Mouse (Mus musculus) embryo, embryonic 10.5 days (tissue): ENCODE data around the gene Fam53b.

Experiments
- DNase-seq: peaks from one replicate; pipeline ENCODE4 v3.0.0-alpha.2; 2015; ENCODE audit warnings: low spot score

The Fam53b gene

DNA sequence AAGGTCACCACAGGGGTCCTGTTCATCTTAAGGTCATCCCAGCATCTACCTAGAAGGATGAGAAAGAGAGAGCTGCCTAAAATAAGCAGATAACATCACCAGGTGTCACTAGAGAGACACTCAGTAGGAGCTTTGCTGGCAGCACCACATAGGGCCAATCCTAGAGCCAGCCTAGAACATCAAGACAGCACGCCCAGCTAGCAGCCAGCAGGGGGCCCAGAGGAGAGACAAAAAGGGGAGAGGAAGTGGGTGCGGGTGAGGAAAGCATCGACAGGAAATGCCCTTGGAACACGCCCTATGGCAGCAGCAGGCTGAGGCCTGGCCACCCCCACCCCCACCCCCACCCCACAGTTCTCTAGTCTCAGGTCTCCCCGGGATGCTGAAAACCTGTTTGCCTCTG, 78.5 kb downstream of the Fam53b start:
- DNase-seq: peak; percentile 50

DNA sequence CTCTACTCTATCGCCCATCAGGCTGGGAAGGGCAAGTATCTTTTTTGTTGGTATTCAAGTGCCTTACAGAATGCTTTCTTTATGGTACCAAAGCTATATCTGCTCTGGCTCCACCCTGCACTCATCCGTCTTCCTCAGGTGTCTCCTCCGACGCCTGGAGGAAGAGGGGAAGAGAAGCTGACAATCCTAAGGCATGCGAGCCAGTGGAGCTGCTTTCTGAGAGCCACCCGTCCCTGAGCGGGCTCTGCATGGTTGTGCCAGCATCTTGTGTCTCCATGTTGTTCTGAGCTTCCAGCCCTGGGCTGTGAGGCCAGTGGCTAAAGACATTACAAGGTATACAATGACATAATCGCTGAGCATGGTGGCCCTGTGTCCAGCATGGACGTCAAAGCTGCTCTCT, 79.5 kb downstream of the Fam53b start:
- no peak for DNase-seq

DNA sequence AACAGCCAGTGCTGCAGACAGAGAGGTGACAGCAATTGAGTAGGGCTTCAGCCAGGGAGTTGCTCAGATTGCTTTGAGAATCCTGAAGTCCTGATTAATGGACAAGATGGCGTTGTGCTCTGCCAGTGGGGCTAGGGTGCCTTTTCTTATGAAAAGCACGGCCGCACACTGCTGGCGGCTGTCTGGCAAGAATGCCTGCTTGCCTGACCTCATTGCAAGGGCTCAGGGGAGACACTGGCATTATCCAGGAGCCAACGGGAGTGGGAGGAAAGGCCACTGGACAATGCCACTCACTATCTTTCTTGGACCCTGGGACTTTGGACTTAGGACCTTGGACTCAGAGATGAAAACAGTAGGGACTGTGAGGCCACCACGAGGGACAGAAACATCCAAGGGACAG, 80.2 kb downstream of the Fam53b start:
- DNase-seq: no peak

DNA sequence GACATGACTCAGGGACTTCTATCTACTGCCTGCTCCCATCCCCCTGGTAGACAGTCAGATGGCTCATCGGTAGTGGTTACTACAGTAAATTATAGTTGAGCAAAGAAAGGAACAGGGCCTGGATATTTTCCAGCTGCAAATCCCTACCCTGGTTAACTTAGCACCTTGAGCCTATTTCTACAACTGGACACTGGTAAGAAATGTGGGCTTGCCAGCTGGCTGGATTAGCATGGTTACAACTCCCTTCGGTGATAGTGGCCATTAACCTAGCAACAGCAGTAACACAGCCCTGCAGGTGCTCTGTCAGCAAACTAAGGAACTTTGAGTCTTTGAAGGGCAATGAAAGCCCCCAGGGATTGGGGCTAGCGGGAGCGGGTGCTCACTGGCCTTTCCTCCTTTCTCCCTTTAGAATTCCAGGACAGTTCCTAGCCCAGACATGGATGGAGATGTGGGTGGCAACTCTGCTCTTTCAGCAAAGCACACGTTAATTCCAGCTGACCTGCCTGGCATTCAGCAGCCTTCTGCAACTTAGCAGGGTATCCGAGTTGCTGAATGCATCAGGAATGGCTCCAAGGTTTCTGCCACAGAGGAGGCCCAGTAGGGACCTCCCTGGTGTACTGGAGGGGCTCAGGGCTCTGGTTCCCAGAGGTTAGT, 81.4 kb downstream of the Fam53b start:
- DNase-seq: peak; percentile 35

DNA sequence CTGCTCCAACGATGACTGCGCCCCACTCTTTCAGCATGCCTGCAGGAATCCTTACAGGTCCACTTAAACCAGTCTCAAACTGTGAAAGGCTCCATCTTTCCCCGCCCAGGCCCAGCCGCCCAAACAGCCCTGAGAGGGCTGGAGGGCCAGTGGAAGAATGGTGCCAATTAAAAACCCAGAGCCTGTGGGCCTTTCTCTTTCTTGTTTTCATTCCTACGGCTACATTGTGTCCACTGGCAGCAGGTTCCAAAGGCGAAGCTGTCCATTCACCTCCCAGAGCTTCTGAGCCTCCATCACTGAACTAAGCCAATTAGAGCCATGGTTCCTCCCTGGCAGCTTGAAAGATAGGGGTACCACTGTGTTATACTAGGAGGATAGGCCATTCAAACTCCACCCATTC, 82.1 kb downstream of the Fam53b start:
- peak; percentile 51 for DNase-seq

DNA sequence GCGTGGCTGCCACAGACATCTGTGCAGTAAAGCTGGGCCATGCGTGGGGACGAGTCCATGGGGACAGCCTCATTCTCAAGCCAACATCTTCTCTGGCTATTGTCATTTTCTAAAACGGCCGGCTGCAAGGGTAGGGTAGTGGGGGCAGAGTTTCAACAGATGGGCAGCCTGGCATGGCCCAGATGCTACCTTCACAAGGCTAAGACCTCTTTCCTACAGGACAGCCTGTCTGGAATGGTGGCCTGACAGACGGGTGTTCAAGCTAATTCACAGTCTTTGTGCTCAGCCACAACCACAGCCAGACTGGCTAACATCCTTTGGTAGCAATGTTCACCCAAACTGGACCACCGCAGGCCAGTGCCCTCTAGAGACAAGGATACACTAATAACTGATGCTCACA, 83.2 kb downstream of the Fam53b start:
- DNase-seq: no peak

DNA sequence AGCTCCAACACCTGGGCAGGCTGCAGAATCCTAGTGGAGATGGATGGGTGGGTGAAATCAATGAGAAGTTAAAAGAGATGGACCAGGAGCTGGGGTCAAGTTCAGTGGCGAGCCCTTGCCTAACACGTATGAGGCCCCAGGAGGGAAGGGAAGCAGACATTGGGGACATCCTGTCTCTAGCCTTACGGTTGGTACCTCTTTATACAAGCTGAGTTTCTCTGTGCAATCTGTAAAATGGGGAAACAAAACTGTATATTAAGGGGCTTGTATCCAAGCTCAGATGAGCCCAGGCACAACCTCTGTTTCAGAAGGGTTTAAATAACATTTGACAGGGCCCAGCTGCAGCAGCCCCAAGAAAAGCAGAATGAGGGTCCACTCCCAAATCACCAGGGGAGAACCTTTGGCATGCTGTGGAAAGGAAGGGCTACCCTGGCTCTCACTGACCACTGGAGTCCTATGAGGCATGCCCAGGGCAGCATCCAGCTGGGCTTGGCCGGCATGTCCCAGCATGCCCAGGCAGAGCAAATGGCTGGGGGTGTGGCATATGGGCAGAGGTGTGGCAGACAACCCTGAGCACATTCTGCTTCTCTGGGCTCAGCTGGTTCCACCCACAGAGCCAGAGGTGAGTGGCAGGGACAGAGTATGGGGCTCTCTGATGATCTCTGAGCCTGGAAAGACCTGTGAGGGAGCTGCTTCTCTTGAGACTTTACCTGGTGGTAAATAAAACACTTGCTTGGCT, 84.4 kb downstream of the Fam53b start:
- DNase-seq: no peak

DNA sequence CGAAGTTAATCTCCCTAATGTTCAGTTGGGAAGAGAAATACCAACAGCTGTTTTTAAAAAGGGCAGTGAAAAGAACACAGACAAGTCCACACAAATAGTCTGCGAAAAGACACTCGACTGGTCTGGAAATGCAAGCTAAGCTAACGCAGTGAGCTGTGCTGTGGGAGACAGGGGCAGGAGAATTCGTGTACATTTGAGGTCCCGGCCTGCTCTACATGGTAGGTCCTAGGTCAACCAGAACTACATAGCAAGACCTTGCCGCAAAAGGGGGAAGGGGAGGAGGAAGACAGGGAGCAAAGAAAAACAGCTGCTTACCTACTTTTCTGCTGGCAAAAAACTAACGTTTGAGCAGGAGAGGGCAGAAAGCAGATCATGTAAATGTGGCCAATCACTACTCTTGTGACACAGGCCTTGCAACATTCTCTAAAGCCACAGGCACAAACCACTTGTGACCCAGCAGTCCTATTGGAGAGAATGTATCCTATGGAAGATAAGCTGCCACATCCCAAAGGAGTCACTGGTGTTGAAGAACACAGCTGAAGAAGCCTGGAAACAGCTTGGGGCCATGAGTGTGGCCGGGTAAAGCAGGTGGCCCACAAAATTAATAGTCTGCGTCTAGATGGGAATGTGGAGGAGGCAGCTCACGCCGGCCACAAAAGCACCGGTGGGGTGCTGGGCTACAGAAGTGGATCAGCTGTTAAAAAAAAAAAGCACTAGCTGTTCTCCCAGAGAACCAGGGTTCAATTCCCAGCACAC, 87.4 kb downstream of the Fam53b start:
- no peak for DNase-seq

DNA sequence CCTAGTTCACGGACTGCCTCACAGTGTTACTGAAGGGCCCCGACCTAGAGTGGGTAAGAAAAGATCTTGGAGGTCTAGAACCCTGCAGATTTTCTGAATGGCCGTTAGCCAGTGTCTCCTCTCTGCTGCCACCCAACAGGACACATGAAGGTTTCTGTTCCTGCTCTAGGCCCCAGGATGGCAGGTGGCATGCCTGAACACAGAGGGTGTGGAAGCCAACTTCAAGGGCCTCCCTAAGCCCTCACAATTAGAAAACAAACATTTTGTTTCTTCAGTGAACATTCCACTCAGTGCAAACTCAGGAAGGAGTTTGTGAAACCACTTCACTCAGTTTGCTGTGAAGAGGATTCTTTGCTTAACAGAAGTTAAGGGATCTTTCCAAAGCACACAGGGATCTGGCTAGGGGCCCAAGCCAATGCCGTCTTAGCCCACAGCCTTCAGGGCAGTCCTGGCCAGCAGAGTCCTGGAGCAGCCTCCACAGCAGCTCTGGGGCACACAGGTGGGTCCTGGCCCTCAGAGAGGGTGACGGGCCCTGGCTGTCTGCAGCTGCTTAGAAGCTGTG, 89.1 kb downstream of the Fam53b start:
- DNase-seq: no peak

DNA sequence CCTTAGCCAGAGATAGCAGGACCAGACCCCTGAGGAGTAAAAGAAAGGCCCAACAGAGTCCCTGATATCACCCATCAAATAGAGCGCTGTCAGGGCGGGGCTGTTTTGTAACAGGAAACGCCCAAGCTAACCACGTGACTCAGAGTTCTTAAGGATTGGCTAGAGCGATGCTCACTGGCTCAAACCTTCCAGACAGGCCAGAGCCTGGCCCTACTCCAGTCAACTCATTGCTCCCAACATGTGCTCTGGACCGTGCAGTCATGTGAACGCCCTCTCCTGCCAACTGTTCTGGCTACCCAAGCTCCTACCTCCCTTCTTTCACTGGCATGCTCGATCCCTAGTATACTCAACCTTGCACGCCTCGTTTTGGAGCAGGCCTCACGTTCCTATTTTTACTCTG, 89.8 kb downstream of the Fam53b start:
- no peak for DNase-seq

DNA sequence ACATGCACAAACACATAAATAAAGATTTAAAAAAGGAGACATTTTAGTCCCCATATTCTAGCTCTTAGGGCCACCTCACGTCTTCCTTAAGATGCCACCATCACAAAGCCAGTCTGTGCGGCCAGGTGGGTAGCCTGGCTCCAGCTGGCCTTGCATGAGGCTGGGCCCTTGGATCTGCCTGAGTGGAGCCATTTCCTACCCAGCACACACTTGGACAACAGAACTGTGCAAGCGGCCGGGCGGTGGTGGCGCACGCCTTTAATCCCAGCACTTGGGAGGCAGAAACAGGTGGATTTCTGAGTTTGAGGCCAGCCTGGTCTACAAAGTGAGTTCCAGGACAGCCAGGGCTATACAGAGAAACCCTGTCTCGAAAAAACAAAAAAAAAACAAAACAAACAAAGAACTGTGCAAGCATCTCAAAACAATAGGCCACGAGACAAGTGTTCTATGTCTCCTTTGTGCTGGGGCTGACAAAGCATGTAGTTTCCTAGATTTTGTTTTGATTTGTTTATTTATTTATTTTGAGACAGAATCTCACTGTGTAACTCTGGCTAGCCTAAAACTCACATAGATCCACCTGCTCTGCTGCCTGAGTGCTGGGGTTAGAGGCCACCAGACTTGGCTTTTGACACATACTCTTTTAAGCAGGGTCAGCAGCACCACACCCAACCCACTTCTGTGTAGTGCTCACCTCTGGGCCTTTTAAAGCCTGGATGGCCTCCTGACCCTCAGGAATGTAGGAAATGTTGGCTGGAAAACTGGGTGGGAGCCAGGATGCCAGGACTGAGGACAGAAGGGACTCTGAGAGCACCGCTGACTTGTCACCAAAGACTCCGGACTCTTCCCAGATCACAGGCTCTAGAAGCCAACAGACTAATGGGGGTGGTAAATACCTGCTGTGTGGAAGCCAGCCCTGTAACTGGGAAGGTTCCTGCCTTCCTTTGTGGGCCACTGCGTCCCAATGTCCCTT, 91.0 kb downstream of the Fam53b start:
- no peak for DNase-seq

DNA sequence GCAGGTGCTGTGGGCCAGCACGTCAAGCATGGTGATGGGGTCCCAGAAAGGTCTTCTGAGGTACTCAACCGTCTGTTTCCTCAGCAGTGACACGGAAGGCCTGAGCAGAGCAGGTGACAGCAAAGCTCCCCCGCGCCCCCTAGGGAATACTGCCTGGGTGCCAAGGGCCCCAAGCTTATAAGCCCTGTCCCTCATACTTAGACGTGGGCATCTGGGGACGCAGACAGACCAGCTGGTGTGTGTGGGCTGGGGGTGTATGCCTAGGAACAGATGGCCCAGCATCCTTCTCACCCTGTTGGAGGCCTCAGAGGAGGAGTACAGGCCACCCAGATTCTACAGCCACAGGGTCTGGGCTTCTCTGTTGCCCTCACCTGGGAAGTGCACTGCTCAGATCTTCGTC, 93.1 kb downstream of the Fam53b start:
- no peak for DNase-seq

DNA sequence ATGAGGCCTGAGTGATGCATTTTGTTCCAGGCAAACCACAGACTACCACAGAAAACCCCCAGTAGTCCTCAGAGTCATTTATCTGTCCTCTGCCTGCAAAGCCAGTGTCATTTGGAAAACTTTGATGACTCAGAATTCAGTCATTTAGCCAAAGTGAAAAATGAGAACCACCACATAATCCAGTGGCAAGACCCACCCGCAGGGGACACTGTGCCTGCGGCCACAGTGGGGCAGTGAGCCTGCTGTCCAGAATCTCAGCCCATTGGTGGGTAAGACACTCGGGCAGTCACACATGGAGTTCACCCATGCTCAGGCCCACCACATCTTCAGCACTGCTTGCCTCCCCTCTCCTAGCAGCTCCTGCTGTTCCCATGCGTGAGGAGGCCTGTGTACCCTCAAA, 94.1 kb downstream of the Fam53b start:
- no peak for DNase-seq

DNA sequence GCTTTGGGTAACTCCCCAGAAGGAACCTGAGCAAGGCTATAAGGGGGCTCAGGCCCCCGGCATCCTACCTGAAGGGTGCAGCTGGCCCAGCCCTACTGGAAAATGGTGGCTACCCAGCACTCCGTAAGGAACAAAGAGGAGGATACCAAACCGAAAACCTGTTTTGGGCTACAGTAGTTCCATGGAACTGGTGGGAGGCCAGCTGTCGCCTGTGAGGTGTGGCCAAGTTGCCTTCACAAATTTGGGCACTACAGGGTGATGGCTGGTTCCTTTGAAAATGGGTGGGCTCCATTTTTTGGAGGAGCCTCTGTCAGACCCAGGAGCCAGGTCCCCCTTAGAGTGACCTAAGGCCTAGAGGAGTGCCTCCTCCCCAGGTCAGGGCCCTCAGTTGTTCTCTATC, 98.4 kb downstream of the Fam53b start:
- no peak for DNase-seq

DNA sequence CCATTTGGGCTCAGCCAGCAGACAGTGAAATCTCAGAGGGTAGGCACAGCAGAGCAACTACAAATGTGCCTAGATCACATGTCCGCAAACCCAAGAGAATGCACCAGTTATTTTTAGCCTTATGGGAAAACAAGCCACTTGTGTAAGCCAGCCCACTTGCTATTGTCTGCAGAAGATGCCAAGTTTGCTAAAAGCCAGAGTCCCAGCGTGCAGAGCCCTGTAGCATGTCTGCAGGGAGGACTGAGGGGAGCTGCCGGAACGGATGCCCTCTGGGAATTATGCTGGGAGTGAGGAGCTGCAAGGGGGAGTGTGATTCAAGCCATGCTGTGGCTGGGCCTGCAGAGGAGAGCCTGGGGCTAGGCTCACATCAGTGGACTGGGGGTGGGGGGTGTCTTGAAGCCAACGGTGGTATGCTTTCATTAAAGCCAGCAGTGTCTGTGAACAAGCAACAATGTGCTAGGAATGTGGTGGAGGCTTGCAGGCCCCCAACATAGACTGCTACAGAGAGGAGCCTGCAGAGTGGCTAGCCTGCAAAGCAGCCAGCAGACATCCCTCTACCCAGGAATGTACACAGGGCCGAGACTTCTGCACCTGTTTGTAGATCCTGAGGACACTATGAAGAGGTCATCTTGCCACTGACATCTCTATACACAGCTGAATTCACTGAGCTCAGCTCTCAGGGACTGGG, 99.3 kb downstream of the Fam53b start:
- peak; percentile 28 for DNase-seq

DNA sequence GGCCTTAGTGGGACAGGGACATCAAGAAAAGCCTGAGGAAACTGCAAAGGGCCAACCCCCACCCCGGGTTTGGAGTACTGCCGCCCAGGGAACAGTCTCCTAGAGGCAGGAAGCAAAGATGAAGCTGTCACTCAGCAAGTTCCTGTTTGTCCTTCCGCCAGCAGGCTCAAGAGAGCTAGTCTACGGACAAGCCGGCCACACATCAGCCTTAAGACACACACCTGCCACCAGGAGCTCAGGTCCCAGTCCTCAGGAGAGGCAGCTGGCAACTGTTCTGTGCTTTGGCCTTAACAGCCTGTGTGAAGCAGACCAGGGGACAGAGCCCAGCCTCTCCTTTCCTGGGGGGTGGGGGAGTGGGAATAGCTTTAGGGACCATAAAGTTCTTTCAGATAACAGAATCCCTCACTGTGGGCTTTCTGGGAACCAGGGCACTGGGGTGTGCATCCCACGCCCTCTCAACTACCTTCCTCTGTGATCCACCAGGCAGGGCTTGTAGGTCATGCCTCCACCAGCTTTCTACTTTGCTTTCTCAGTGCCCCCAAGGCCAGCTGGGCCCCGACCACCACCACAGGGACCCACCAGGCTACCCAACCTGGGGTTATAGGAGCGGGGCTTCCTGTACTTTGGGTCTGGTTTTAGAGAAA, 100.1 kb downstream of the Fam53b start:
- DNase-seq: no peak

DNA sequence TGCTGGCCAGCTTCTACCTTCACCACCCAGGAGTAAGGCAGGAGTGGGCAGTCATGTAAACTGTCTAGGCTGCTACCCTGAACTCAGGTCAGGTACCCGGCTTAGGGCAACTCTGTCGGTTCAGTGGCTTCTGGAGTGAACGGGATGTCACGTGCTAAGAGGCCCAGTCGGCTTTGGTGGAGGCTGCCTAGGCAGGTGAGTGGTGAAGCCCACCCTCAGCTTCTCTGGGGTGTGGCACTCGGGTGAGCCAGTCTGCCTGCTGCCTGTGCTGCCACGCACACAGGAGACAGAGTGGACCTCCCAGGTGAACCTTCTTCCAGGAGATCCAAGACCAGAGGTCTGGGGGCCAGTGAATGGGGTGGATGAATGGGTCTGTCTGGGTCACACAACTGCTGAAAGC, 100.7 kb downstream of the Fam53b start:
- no peak for DNase-seq

DNA sequence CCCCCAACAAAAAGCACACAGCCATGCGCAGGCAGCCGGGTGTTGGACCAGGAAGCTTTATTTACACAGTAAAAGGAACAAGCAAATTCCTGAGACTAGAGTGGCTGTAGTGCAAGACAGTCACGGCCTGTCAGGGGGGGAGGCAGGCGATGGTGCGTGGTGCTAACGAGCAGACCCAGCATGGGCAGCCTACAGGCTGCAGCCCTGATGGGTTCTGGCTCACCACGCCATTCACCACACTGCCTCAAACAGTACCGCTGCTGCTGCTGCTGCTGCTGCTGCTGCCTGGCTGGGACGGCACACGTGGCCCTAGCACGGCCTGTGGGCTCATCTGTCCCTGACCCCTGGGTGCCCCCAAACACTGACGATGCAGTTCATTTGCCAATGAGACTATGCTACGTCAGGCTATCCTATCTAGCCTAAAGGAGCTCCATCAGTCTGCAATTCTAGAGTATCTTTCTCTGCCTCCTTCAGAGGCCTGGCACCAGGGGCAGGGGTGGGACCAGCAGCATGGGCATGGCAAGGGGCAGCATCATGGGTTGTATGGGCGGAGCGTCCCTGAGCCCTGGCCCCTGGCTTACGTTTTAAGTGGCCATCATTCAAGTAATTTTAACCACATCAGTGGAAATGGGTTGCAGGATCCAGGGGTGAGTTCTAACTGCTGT, 101.5 kb downstream of the Fam53b start:
- DNase-seq: peak; percentile 45

DNA sequence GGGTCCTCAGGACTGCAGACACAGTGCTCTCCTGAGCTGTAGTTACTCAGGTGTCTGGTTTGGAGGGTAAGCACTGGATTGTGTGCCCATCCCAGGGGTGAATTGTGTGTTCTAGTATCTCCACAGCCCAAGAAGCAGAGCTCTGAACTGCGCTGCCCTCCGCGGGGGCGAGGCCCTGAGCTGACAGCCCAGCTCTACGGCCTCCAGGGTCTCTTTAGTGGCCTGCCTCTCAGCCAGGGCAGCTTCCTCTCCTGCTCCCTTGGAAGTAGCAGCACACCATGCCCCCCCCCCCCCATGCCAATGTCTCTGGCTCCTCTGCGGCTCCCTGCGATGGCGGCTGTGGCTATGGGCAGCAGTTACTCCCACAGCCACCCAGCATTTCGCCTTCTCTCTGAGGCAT, 102.1 kb downstream of the Fam53b start:
- no peak for DNase-seq

DNA sequence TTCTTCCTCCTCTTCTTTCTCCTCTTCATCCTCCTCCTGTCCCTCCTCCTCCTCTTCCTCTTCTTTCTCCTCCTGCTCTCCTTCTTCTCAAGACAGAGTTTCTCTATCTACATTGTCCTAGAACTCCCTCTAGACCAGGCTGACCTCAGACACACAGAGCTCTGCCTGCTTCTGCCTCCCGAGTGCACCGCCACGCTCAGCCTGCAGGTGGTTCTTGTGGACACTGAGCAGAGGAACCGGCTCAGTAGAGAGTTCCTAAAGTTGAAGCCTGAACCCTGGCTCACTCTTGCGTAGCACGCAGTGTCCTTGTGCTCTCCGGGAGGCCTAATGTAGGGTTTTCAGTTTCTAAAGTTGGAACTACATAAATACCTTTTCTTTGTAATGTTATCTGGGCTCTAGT, 108.6 kb downstream of the Fam53b start:
- no peak for DNase-seq
